Mouse (Mus musculus) midbrain, embryonic 12.5 days (tissue): ENCODE measurements around the gene Srsf9. TPM values are rescaled to one million over a fixed set of nuclear protein-coding genes. Genes with fewer than 3 reads are reported as not detected.

Experiments used
- polyA plus RNA-seq: library from polyadenylated mRNA; unstranded; fragments of >200 nt; fragmentation: Nextera tagmentation; extraction: Ambion mirVana; gene quantifications from 2 replicates; pipeline ENCODE4 v1.2.1, GENCODE M21; 2016

Gene Srsf9
- polyA plus RNA-seq, 1 experiment from 2014 or later, result 346 TPM

Other genes starting within 250 kb of the Srsf9 start
- gene Gm10401, start 228.9 kb upstream of the Srsf9 start, polyA plus RNA-seq, result 25.3 and 31.3 TPM in 2 replicates
- 38.1 and 38.5 TPM in 2 replicates for gene Acads, start 207.8 kb upstream of the Srsf9 start, polyA plus RNA-seq
- gene Unc119b, start 192.2 kb upstream of the Srsf9 start, polyA plus RNA-seq, result 62.3 and 65.9 TPM in 2 replicates
- 50.0 and 57.1 TPM in 2 replicates for gene Mlec, start 169.0 kb upstream of the Srsf9 start, polyA plus RNA-seq
- gene Cabp1, start 132.8 kb upstream of the Srsf9 start, polyA plus RNA-seq, result 2.3 and 3.6 TPM in 2 replicates
- gene Pop5, start 91.3 kb upstream of the Srsf9 start, polyA plus RNA-seq, result 76.7 and 79.0 TPM in 2 replicates
- gene Rnf10, start 54.3 kb upstream of the Srsf9 start, polyA plus RNA-seq, result 196 and 208 TPM in 2 replicates
- 48.5 and 52.8 TPM in 2 replicates for gene Coq5, start 47.5 kb upstream of the Srsf9 start, polyA plus RNA-seq
- gene Dynll1, start 26.2 kb upstream of the Srsf9 start, polyA plus RNA-seq, result 1,312 and 1,433 TPM in 2 replicates
- gene Gatc, start 14.0 kb downstream of the Srsf9 start, polyA plus RNA-seq, result 39.7 and 43.6 TPM in 2 replicates
- 50.8 and 57.3 TPM in 2 replicates for gene Triap1, start 14.0 kb downstream of the Srsf9 start, polyA plus RNA-seq
- 768 and 803 TPM in 2 replicates for gene Cox6a1, start 21.8 kb downstream of the Srsf9 start, polyA plus RNA-seq
- 211 and 227 TPM in 2 replicates for gene Msi1, start 102.4 kb downstream of the Srsf9 start, polyA plus RNA-seq
- gene Pla2g1b, start 139.1 kb downstream of the Srsf9 start, polyA plus RNA-seq, result not detected in 2 replicates
- gene Sirt4, start 157.5 kb downstream of the Srsf9 start, polyA plus RNA-seq, result 24.2 and 26.2 TPM in 2 replicates
- gene Pxn, start 179.5 kb downstream of the Srsf9 start, polyA plus RNA-seq, result 24.0 and 27.2 TPM in 2 replicates
- 863 and 871 TPM in 2 replicates for gene Rplp0, start 232.3 kb downstream of the Srsf9 start, polyA plus RNA-seq
- 63.1 and 65.3 TPM in 2 replicates for gene Gcn1l1, start 238.1 kb downstream of the Srsf9 start, polyA plus RNA-seq